Mouse (Mus musculus) hindbrain, embryonic 14.5 days (tissue): ENCODE measurements around the gene Emilin3. TPM values are rescaled to one million over a fixed set of nuclear protein-coding genes. Genes with fewer than 3 reads are reported as not detected.
A peak's percentile ranks its signal among the peaks of the same experiment; 100 is the strongest.
"Not testable (repeated sequence)": the region's sequence is repeated elsewhere in the genome, so short reads cannot be mapped to it uniquely, and the experiment has no call there.

Experiments used
- ATAC-seq: fragments of 200-750 bp; cut with Nextera tagmentation; 2 replicates; pipeline ENCODE4 v1.8.0; 2017; ENCODE audit warnings: moderate number of reproducible peaks, mild to moderate bottlenecking, moderate TSS enrichment, moderate library complexity; ENCODE audit not compliant: low FRiP score
- DNase-seq: peaks from one replicate; pipeline ENCODE4 v3.0.0-alpha.2; 2015; ENCODE audit warnings: low spot score
- H3K27ac ChIP-seq: fragments of 300-500 bp; sonication (generic); 2 replicates; pipeline ENCODE4 v1.5.1; 2014; ENCODE audit warnings: mild to moderate bottlenecking, moderate library complexity
- H3K27me3 ChIP-seq: fragments of 300-500 bp; sonication (generic); 2 replicates; pipeline ENCODE4 v1.6.1; 2014; ENCODE audit warnings: mild to moderate bottlenecking, low read length, mixed read lengths; ENCODE audit not compliant: control insufficient read depth, insufficient read depth
- H3K36me3 ChIP-seq: fragments of 300-500 bp; sonication (generic); replicated peaks from 2 replicates; pipeline ENCODE4 v1.6.1; 2014; ENCODE audit not compliant: control insufficient read depth, insufficient read depth
- H3K4me1 ChIP-seq: fragments of 300-500 bp; sonication (generic); replicated peaks from 2 replicates; pipeline ENCODE4 v1.6.1; 2014; ENCODE audit warnings: antibody characterized with exemption, low read length, mixed read lengths; ENCODE audit not compliant: control insufficient read depth, insufficient read depth
- H3K4me2 ChIP-seq: fragments of 300-500 bp; sonication (generic); replicated peaks from 2 replicates; pipeline ENCODE4 v1.6.1; 2014; ENCODE audit warnings: mild to moderate bottlenecking, moderate library complexity
- H3K4me3 ChIP-seq: fragments of 300-500 bp; sonication (generic); replicated peaks from 2 replicates; pipeline ENCODE4 v1.5.1; 2014; ENCODE audit warnings: mild to moderate bottlenecking, low read length
- H3K9ac ChIP-seq: fragments of 300-500 bp; sonication (generic); 2 replicates; pipeline ENCODE4 v1.6.1; 2014
- H3K9me3 ChIP-seq: fragments of 300-500 bp; sonication (generic); 2 replicates; pipeline ENCODE4 v1.6.1; 2016; ENCODE audit warnings: low read length; ENCODE audit not compliant: control insufficient read depth
- WGBS: fragments of 180-500 bp; shearing (Covaris S2); extraction: QIAGEN DNeasy Blood & Tissue Kit; methylation state at CpG from one replicate; pipeline ENCODE4 v1.1.7; 2014; 5-methylcytosine and 5-hydroxymethylcytosine counted together
- polyA plus RNA-seq: library from polyadenylated mRNA; unstranded; fragments of >200 nt; fragmentation: Nextera tagmentation; extraction: Ambion mirVana; gene quantifications from 2 replicates; pipeline ENCODE4 v1.2.1, GENCODE M21; 2014

Emilin3 gene
- 0.52 and 0.55 TPM in 2 replicates for polyA plus RNA-seq

GRCm38 (mm10) chr2:160912231-160912671 is at the start of gene Emilin3:
TSS of gene Emilin3 (minus strand) at chr2:160912328.
- Histone ChIP-seq H3K4me2 (peak within 1 kb of the TSS; percentile 73), H3K27me3 (peaks cover 51% of the 10 kb centered on the region), H3K27ac (no peak within 1 kb of the TSS), H3K36me3 (no peaks in the 10 kb centered on the region), H3K9ac (peak within 1 kb of the TSS; percentile 45), H3K4me1 (peaks cover 7% of the 10 kb centered on the region; the same call in 1 of the 2 replicates), H3K4me3 (peak within 1 kb of the TSS; percentile 46), H3K9me3 (no peaks in the 10 kb centered on the region)
- 2% methylated on average over 44 of the region's 46 CpGs for WGBS
- DNase-seq (no peak), ATAC-seq (peak; percentile 26; the same call in 1 of the 2 replicates)

DNA sequence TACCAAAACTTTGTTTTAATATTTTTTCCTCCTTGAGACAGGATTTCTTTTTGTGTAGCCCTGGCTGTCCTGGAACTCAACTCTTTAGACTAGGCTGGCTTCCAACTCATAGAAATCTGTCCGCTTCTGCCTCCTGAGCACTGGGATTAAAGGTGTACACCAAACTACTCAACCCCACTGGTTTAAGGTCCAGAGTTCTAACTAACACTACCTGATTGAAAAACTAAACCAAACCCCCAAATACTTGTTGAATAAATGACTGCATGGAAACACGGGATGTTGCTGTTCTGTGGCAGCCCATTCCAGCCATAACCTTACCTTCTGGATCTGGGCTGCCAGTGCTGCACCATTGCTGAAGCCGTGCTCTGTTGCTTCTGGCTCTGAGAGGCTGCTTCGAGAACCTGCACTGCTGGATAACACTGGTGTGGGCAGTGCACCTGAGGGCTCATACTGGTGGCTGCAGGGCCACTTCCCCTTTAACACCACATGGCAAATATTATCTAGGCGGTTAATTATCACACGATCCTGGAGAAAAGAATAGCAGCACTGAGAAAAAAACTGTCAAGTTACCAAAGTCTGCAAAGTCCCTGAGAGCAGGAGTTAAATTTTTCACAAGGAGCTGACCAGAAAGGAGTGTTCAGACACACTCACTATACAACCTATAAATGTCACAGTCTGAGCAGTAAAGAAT is 49.0 kb upstream of the Emilin3 start:
- Histone ChIP-seq H3K27ac (no peak overlapping the region), H3K4me2 (no peak overlapping the region), H3K4me1 (no peaks in the 10 kb centered on the region), H3K9ac (no peak overlapping the region), H3K36me3 (peaks cover 83% of the 10 kb centered on the region), H3K9me3 (no peaks in the 10 kb centered on the region), H3K27me3 (no peaks in the 10 kb centered on the region), H3K4me3 (no peak overlapping the region)
- 93% methylated on average over 6 of the region's 6 CpGs for WGBS
- no peak for DNase-seq
- ATAC-seq: no peak

GRCm38 (mm10) chr2:160959901-160960300 is 47.8 kb upstream of the Emilin3 start:
- Histone ChIP-seq H3K27ac (no peak overlapping the region), H3K4me2 (no peak overlapping the region), H3K4me1 (no peaks in the 10 kb centered on the region), H3K36me3 (peaks cover 83% of the 10 kb centered on the region), H3K9me3 (no peaks in the 10 kb centered on the region), H3K27me3 (no peaks in the 10 kb centered on the region), H3K4me3 (no peak overlapping the region), H3K9ac (no peak overlapping the region)
- ATAC-seq (no peak), DNase-seq (no peak)
- WGBS: 96% methylated on average over 5 of the region's 5 CpGs

GRCm38 (mm10) chr2:160958737-160959136 is 46.6 kb upstream of the Emilin3 start:
- no peaks in the 10 kb centered on the region for H3K4me1 ChIP-seq
- H3K4me3 ChIP-seq: no peak overlapping the region
- peaks cover 83% of the 10 kb centered on the region for H3K36me3 ChIP-seq
- H3K9ac ChIP-seq: no peak overlapping the region
- 95% methylated on average over 5 of the region's 5 CpGs for WGBS
- H3K4me2 ChIP-seq: no peak overlapping the region
- H3K27ac ChIP-seq: no peak overlapping the region
- DNase-seq (no peak), ATAC-seq (no peak)
- H3K27me3 ChIP-seq: no peaks in the 10 kb centered on the region
- no peaks in the 10 kb centered on the region for H3K9me3 ChIP-seq

DNA sequence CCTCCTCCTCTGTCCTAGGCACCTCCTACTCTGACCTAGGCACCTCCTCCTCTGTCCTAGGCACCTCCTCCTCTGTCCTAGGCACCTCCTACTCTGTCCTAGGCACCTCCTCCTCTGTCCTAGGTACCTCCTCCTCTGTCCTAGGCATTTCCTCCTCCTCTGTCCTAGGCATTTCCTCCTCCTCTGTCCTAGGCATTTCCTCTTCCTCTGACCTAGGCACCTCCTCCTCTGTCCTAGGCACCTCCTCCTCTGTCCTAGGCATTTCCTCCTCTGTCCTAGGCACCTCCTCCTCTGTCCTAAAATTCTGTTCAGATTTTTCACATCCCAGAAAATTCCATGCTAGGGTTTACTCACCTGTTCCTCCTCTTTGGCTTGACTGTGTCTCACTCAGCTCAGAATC is 45.7 kb upstream of the Emilin3 start:
- not testable (repeated sequence) for DNase-seq, H3K4me2 ChIP-seq, H3K9me3 ChIP-seq, H3K9ac ChIP-seq, H3K4me1 ChIP-seq, H3K4me3 ChIP-seq, H3K27me3 ChIP-seq, ATAC-seq, H3K27ac ChIP-seq
- H3K36me3 ChIP-seq: peaks cover 84% of the 10 kb centered on the region

- DNase-seq, H3K4me3 ChIP-seq, H3K27ac ChIP-seq, H3K27me3 ChIP-seq, H3K9me3 ChIP-seq, ATAC-seq, H3K9ac ChIP-seq, H3K4me1 ChIP-seq, H3K4me2 ChIP-seq: not testable (repeated sequence)
- peaks cover 86% of the 10 kb centered on the region for H3K36me3 ChIP-seq
Observed at GRCm38 (mm10) chr2:160957307-160957706, 45.2 kb upstream of the Emilin3 start.

DNA sequence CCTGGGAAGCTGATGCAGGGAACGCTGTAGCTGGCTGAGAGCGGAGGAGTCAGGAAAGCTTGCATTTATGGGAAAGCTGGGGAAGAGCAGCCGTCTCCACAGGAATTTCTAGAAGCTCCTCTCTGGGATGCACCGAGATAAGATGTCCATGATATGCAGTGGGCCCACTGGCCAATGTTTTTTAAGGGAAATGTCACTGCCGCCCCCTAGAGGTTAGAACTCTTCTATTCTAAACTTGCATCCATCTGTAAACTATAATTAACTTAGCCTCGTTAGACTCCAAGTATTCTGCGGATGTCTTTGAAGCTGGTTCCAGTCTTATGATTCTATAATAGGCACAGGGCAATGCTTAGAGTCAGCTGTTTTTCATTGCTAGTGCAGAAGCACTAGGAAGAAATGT is 43.2 kb upstream of the Emilin3 start:
- no peak for DNase-seq
- ATAC-seq: no peak
- Histone ChIP-seq H3K4me2 (no peak overlapping the region), H3K4me3 (no peak overlapping the region), H3K27me3 (no peaks in the 10 kb centered on the region), H3K36me3 (peaks cover 86% of the 10 kb centered on the region), H3K4me1 (no peaks in the 10 kb centered on the region), H3K9me3 (no peaks in the 10 kb centered on the region), H3K9ac (no peak overlapping the region), H3K27ac (no peak overlapping the region)
- 78% methylated on average over 7 of the region's 7 CpGs for WGBS

GRCm38 (mm10) chr2:160954541-160954940 is 42.4 kb upstream of the Emilin3 start:
- 90% methylated on average over 3 of the region's 3 CpGs for WGBS
- H3K9me3 ChIP-seq: no peaks in the 10 kb centered on the region
- no peak overlapping the region for H3K9ac ChIP-seq
- no peak for DNase-seq
- no peaks in the 10 kb centered on the region for H3K27me3 ChIP-seq
- H3K27ac ChIP-seq: no peak overlapping the region
- ATAC-seq: no peak
- H3K4me2 ChIP-seq: no peak overlapping the region
- no peaks in the 10 kb centered on the region for H3K4me1 ChIP-seq
- H3K36me3 ChIP-seq: peaks cover 87% of the 10 kb centered on the region
- no peak overlapping the region for H3K4me3 ChIP-seq

DNA sequence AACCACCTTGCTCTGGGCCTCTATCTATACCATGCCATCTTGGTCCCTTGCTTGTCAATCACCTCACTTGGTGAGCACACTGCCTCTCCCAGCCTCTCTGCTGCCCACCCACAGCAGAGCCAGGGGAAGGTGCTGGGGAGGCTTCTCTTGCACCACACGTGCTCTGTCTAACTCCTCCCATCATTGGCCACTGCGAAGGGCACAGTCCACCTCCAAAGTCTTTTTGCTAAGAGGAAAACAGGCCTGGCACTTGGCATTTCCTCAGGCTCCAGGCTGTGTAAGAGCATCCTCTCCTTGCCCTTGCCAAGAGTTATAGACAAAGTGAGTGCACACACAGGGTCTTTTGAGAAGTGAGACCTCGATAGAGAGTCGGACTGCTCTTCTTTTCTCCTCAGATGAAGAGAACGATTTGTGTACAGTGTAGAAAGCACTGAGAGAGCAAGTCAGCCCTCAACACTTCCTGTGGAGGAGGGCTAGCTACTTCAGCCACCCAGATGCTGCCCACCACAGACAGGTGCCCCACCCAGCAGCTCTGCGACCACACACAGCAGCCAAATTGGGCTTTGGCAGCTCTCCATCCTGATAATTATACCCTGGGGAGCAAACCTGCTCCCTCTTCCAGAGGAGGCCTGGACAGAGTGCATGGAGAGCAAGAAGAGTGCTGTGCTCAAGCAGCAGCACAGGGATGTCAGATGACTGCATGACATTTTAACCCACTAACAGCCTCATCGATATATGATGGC is 41.2 kb upstream of the Emilin3 start:
- Histone ChIP-seq H3K9ac (no peak overlapping the region), H3K27ac (no peak overlapping the region), H3K36me3 (peaks cover 88% of the 10 kb centered on the region), H3K9me3 (no peaks in the 10 kb centered on the region), H3K4me1 (no peaks in the 10 kb centered on the region), H3K27me3 (no peaks in the 10 kb centered on the region), H3K4me3 (no peak overlapping the region), H3K4me2 (no peak overlapping the region)
- no peak for DNase-seq
- 81% methylated on average over 7 of the region's 7 CpGs for WGBS
- ATAC-seq: no peak
